Mouse (Mus musculus) stomach, embryonic 14.5 days (tissue): ENCODE data around the gene Lpxn. TPM values are rescaled to one million over a fixed set of nuclear protein-coding genes. Genes with fewer than 3 reads are reported as not detected.

Experiments
- ATAC-seq: fragments of 200-750 bp; cut with Nextera tagmentation; 2 replicates; pipeline ENCODE4 v1.8.0; 2017; ENCODE audit warnings: low read depth, moderate TSS enrichment; ENCODE audit not compliant: insufficient number of reproducible peaks, insufficient read depth, low FRiP score
- H3K27ac ChIP-seq: fragments of 300-500 bp; sonication (generic); 2 replicates; pipeline ENCODE4 v1.5.1; 2014; ENCODE audit warnings: mild to moderate bottlenecking, low read length, moderate library complexity, mixed read lengths
- H3K27me3 ChIP-seq: fragments of 300-500 bp; sonication (generic); 2 replicates; pipeline ENCODE4 v1.6.1; 2014; ENCODE audit warnings: low read length, control low read depth, mixed read lengths; ENCODE audit not compliant: control insufficient read depth, insufficient read depth
- H3K36me3 ChIP-seq: fragments of 300-500 bp; sonication (generic); 2 replicates; pipeline ENCODE4 v1.6.1; 2014; ENCODE audit warnings: mild to moderate bottlenecking, control low read depth, low read length, moderate library complexity, mixed read lengths; ENCODE audit not compliant: control insufficient read depth, insufficient read depth
- H3K4me1 ChIP-seq: fragments of 300-500 bp; sonication (generic); 2 replicates; pipeline ENCODE4 v1.6.1; 2014; ENCODE audit warnings: low read length, control low read depth, mixed read lengths; ENCODE audit not compliant: control insufficient read depth, insufficient read depth
- H3K4me2 ChIP-seq: fragments of 300-500 bp; sonication (generic); replicated peaks from 2 replicates; pipeline ENCODE4 v1.6.1; 2014; ENCODE audit warnings: low read depth, low read length, control low read depth
- H3K4me3 ChIP-seq: fragments of 300-500 bp; sonication (generic); 2 replicates; pipeline ENCODE4 v1.5.1; 2014; ENCODE audit warnings: low read depth, low read length, control low read depth
- H3K9ac ChIP-seq: fragments of 300-500 bp; sonication (generic); replicated peaks from 2 replicates; pipeline ENCODE4 v1.6.1; 2014; ENCODE audit warnings: low read depth, mild to moderate bottlenecking, control low read depth, low read length, moderate library complexity, mixed read lengths
- H3K9me3 ChIP-seq: fragments of 300-500 bp; sonication (generic); 2 replicates; pipeline ENCODE4 v1.6.1; 2016; ENCODE audit warnings: low read depth, low read length, control low read depth; ENCODE audit not compliant: control insufficient read depth
- WGBS: fragments of 180-500 bp; shearing (Covaris S2); extraction: QIAGEN DNeasy Blood & Tissue Kit; methylation state at CpG from one replicate; pipeline ENCODE4 v1.1.7; 2014; 5-methylcytosine and 5-hydroxymethylcytosine counted together
- polyA plus RNA-seq: library from polyadenylated mRNA; unstranded; fragments of >200 nt; fragmentation: Nextera tagmentation; extraction: Ambion mirVana; gene quantifications from 2 replicates; pipeline ENCODE4 v1.2.1, GENCODE M21; 2014

The Lpxn gene
- polyA plus RNA-seq, 1 experiment from 2014 or later = 2.3 TPM

DNA sequence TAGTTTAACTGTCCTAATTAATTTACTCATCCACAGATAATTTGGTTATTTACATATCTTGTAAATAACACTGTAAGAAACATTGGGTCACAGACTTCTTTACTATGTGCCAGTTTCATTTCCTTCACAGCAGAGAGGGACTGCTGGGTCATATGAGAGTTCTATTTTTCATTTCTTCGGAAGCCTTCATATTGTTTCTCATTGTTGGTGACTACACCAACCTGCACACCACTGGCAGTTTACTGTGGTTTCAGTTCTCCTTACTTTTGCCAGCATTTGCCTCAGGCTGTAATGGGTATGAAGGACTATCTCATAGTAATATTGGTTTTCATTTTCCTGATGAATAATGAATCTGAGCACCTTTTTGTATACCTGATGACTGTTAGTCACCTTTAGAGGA lies 22.5 kb downstream of the Lpxn start:
- Histone ChIP-seq H3K9ac (no peak overlapping the region), H3K27ac (no peak overlapping the region), H3K9me3 (no peaks in the 10 kb centered on the region), H3K4me3 (no peak overlapping the region), H3K4me2 (no peak overlapping the region), H3K27me3 (no peaks in the 10 kb centered on the region), H3K4me1 (no peaks in the 10 kb centered on the region), H3K36me3 (no peaks in the 10 kb centered on the region)
- ATAC-seq = no peak
- WGBS = 91% methylated on average over 1 of the region's 1 CpGs

DNA sequence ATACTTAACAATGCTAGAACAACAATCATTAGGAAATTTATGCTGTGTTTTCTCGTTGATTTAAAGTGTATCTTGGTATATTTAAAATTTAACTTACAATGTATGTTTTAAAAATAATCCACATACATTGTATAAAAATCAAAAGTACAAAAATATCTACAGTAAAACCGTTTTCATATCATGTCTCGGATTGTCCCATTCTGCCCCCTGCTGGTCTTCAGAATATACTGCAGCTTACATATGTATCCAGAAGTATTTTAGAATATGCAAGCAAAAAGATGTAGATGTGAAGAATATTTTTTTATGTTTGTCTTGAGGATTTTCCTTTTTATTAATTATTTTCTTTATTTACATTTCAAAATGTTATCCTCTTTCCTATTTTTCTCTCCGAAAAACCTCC lies 24.4 kb downstream of the Lpxn start:
- WGBS = 29% methylated on average over 4 of the region's 4 CpGs
- no peak for ATAC-seq
- Histone ChIP-seq H3K4me2 (no peak overlapping the region), H3K4me1 (no peaks in the 10 kb centered on the region), H3K27ac (no peak overlapping the region), H3K4me3 (no peak overlapping the region), H3K9ac (no peak overlapping the region), H3K36me3 (no peaks in the 10 kb centered on the region), H3K27me3 (no peaks in the 10 kb centered on the region), H3K9me3 (no peaks in the 10 kb centered on the region)

DNA sequence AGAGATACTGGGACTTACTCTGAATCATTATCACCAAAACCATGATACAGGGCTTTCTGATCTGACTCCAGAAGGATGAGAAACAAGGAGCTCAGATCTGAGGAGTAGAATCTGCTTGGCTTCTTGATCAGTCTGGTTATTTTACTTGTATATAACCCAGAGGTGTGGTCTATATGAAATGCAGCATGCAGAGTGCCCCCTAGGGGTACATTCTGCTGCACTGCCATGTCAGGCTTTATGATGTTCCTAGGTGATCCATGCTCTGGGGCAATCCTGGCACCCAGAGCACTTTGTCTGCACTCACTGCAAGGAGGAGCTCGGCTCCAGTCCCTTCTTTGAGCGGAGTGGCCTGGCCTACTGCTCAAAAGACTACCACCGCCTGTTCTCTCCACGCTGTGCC lies 28.6 kb downstream of the Lpxn start:
- no peaks in the 10 kb centered on the region for H3K4me1 ChIP-seq
- no peak for ATAC-seq
- no peak overlapping the region for H3K4me3 ChIP-seq
- no peak overlapping the region for H3K27ac ChIP-seq
- WGBS = 72% methylated on average over 4 of the region's 4 CpGs
- H3K36me3 ChIP-seq = no peaks in the 10 kb centered on the region
- no peaks in the 10 kb centered on the region for H3K27me3 ChIP-seq
- no peak overlapping the region for H3K9ac ChIP-seq
- no peaks in the 10 kb centered on the region for H3K9me3 ChIP-seq
- H3K4me2 ChIP-seq = no peak overlapping the region

DNA sequence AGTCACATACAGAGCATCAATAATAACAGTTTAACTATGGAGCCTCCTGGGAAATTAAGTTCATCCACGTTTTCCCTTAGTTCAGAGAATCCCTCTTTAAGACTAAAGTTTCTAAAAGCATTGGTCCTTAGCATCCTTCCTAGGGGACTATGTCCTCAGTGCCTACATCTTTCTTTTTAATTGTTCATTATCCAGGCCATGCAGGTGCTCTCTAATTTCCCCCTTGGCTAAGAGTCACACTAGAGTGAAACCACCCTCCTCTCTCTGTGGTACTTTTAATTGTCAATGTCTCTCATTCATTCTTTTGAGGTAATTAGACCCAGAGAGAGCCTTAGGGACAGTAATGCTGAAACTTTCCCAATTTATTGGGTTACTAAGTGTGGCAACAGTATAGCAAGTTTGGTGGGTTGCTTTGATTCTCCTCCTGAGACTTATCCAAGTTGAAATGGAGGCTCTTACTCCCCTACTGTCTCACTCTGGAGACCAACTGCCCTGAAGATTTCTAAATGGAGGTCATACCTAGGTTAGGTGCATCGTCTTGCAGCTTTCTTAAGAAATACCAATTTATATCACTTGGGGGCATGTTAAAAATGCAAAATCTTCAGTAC lies 34.9 kb downstream of the Lpxn start:
- Histone ChIP-seq H3K9ac (no peak overlapping the region), H3K4me3 (no peak overlapping the region), H3K9me3 (no peaks in the 10 kb centered on the region), H3K36me3 (no peaks in the 10 kb centered on the region), H3K4me2 (no peak overlapping the region), H3K4me1 (no peaks in the 10 kb centered on the region), H3K27ac (no peak overlapping the region), H3K27me3 (no peaks in the 10 kb centered on the region)
- 62% methylated on average over 2 of the region's 2 CpGs for WGBS
- no peak for ATAC-seq

DNA sequence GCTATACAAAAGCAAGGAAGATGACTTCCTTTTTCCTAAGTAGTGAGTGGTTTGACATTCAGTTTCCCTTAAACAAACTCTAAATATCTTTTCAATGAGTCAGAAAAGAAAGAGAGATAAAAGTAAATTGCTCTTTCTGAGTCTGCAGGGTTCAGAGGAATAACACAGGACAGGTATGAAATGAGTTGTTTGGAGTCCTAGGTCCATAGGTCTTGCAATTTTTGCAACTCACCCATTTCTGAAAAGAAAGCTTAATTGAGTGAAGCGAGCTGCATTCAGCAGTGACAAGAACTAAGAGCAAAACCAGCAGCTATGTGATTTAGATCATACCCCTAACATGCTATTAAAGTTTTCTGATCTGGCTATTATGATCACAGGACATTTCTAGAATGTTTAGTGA lies 35.6 kb downstream of the Lpxn start:
- no peak for ATAC-seq
- WGBS = 73% methylated on average over 1 of the region's 1 CpGs

DNA sequence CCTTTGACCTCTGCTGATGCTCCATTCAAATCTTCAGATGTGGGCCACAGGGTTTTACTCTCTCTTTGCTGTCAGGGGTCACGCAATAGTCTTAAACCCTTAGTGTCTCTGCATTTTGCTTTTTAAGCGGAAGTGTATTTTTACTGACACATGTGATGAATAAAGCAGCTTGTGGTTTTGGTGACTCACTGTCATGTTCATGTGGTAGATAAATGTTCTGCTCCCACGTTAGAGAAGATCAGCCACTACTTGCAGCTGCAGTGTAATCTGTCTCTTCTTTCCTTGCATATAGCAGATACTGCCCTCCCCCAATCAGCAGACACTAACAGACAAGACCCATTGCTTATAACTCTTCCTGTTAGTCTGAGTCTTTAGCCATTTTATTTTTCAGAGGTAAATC lies 37.6 kb downstream of the Lpxn start:
- Histone ChIP-seq H3K9me3 (no peaks in the 10 kb centered on the region), H3K27ac (no peak overlapping the region), H3K27me3 (no peaks in the 10 kb centered on the region), H3K4me1 (no peaks in the 10 kb centered on the region), H3K36me3 (no peaks in the 10 kb centered on the region), H3K4me3 (no peak overlapping the region), H3K4me2 (no peak overlapping the region), H3K9ac (no peak overlapping the region)
- no peak for ATAC-seq
- WGBS = 70% methylated on average over 3 of the region's 3 CpGs

More for the DNA sequence above, 35.6 kb downstream of the Lpxn start:
- Histone ChIP-seq H3K4me2 (no peak overlapping the region), H3K9me3 (no peaks in the 10 kb centered on the region), H3K36me3 (no peaks in the 10 kb centered on the region), H3K4me3 (no peak overlapping the region), H3K4me1 (no peaks in the 10 kb centered on the region), H3K27me3 (no peaks in the 10 kb centered on the region), H3K9ac (no peak overlapping the region), H3K27ac (no peak overlapping the region)

DNA sequence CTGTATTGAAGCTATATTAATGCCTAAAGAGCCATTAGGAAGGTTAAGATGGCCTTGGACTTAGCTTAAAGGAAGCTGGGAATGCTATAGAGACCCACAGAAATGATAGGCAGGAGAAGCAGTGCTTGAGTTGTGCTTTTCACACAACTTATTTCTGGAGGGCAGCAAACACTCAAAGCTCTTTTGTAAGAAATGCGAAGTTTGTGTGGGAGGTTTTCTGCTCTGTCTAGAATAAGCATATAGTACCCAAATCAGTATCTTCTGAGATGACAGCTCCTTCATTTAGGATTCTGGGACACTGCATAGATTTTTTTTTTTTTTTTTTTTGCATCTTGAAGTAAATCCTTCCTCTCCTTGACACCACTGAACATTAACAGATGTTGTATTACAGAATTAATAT lies 42.5 kb downstream of the Lpxn start:
- 88% methylated on average over 1 of the region's 1 CpGs for WGBS
- no peaks in the 10 kb centered on the region for H3K36me3 ChIP-seq
- H3K27me3 ChIP-seq = no peaks in the 10 kb centered on the region
- H3K4me3 ChIP-seq = no peak overlapping the region
- no peak overlapping the region for H3K9ac ChIP-seq
- no peak for ATAC-seq
- H3K4me2 ChIP-seq = no peak overlapping the region
- no peak overlapping the region for H3K27ac ChIP-seq
- no peaks in the 10 kb centered on the region for H3K4me1 ChIP-seq
- H3K9me3 ChIP-seq = no peaks in the 10 kb centered on the region

DNA sequence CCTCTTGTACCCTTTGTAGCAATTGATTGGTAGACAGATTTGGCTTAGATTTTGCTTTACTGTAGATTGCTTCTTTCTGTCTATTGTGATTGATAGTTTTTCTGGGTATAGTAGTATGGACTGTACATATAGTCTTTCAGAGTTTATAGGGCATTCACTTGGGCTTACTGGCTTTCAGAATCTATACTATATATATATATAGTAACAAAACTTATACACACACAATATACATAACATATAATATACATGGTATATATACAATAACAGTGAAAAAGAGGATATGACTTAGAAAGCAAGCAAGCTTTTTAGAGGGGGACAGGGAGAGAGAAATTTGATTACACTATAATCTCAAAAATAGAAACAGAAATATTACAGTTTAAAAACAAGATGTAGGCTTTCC lies 50.4 kb downstream of the Lpxn start, which contains the start of gene Gm5244:
Gene Gm5244, plus strand, starts transcription at position 301 of the 400 bp plus-strand sequence.
- ATAC-seq = no peak
- H3K27ac ChIP-seq = no peak within 1 kb of the TSS
- no peaks in the 10 kb centered on the region for H3K4me1 ChIP-seq
- no peak within 1 kb of the TSS for H3K4me2 ChIP-seq
- H3K9ac ChIP-seq = no peak within 1 kb of the TSS
- H3K4me3 ChIP-seq = no peak within 1 kb of the TSS
- no peaks in the 10 kb centered on the region for H3K36me3 ChIP-seq
- H3K27me3 ChIP-seq = no peaks in the 10 kb centered on the region
- no peaks in the 10 kb centered on the region for H3K9me3 ChIP-seq

DNA sequence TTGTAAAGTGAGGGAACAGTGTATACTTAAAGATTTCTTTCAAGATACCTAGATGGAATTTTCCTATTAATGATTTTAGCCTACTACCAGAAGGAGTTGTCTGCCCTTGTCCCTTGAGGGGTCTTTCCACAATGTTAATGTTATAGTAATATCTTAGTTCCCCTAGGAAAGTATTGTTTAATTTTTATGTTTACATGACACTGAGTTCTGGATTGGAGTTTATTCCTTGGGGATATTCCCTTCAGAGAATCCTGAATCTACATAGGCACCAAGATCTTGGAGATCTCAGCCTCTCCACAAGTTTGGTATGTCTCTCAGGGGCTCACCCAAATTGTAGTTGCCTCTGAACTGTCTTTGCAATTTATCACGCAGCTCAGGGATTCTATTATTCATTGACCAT lies 61.0 kb downstream of the Lpxn start, which contains the start of gene Olfr1444:
Gene Olfr1444, plus strand, starts transcription at position 301 of the 400 bp plus-strand sequence.
- Histone ChIP-seq H3K4me1 (no peaks in the 10 kb centered on the region), H3K9ac (no peak within 1 kb of the TSS), H3K9me3 (no peaks in the 10 kb centered on the region), H3K4me2 (no peak within 1 kb of the TSS), H3K27ac (no peak within 1 kb of the TSS), H3K4me3 (no peak within 1 kb of the TSS), H3K27me3 (no peaks in the 10 kb centered on the region), H3K36me3 (no peaks in the 10 kb centered on the region)
- no peak for ATAC-seq
- WGBS = 62% methylated on average over 1 of the region's 1 CpGs
